Mouse (Mus musculus) G1E (cell line): Measurements from ENCODE around the gene Axin1.

Source experiments
- CTCF ChIP-seq: IDR thresholded peaks from 2 replicates; pipeline ENCODE4 v1.5.1; 2012; ENCODE audit warnings: low read depth, low read length, inconsistent platforms, mixed read lengths
- GATA1 ChIP-seq: IDR thresholded peaks from 2 replicates; pipeline ENCODE4 v1.6.1; 2012; ENCODE audit warnings: borderline replicate concordance, low read length, inconsistent platforms, mixed read lengths
- GATA2 ChIP-seq: IDR thresholded peaks from 2 replicates; pipeline ENCODE4 v1.6.1; 2012; ENCODE audit warnings: low read depth, low read length, inconsistent platforms, borderline replicate concordance
- POLR2AphosphoS5 ChIP-seq: IDR thresholded peaks from 2 replicates; pipeline ENCODE4 v1.6.1; 2012; ENCODE audit warnings: low read depth, low read length, inconsistent platforms; ENCODE audit not compliant: insufficient replicate concordance
- TAL1 ChIP-seq: conservative IDR thresholded peaks from 2 replicates; pipeline ENCODE4 v1.6.1; 2012; ENCODE audit warnings: low read depth, low read length, inconsistent platforms, mixed read lengths

DNA sequence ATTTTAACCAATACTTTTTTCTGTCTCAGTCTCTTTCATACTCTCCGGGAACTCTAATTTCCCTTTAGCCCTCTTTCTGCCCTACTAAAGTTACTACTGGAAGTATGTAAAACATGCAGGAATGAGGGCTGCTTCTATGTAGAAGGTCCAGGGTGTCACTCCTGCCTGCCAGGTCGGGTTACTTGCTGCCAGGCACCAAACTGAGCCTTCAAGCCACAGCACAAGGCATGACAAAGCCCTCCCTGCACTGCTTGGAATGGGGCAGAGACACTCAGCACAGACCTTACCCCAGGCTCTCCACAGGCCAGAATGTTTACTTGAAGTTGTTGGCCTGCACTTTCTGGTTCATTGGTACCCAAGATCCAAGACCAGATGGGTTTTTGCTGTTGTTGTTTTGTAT is 38.3 kb upstream of the Axin1 start:
- no peak for TF ChIP-seq GATA1
- TF ChIP-seq CTCF: no peak
- TF ChIP-seq TAL1: no peak
- no peak for TF ChIP-seq GATA2
- no peak for TF ChIP-seq POLR2AphosphoS5
